Mouse (Mus musculus) urinary bladder, adult 2 months (tissue): Measurements from ENCODE around the gene Ptgir. TPM values are rescaled to one million over a fixed set of nuclear protein-coding genes. Genes with fewer than 3 reads are reported as not detected.

Experiments used
- DNase-seq: peaks from one replicate; pipeline ENCODE4 v3.0.0; 2022; ENCODE audit warnings: low spot score
- polyA plus RNA-seq: library from polyadenylated mRNA; depleted of rRNA; stranded (reverse); fragments of >200 nt; gene quantifications from 2 replicates; pipeline ENCODE4 v1.2.3, GENCODE M21; 2012; rRNA removed

The Ptgir gene
- polyA plus RNA-seq = 3.9 and 5.1 TPM in 2 replicates

DNA sequence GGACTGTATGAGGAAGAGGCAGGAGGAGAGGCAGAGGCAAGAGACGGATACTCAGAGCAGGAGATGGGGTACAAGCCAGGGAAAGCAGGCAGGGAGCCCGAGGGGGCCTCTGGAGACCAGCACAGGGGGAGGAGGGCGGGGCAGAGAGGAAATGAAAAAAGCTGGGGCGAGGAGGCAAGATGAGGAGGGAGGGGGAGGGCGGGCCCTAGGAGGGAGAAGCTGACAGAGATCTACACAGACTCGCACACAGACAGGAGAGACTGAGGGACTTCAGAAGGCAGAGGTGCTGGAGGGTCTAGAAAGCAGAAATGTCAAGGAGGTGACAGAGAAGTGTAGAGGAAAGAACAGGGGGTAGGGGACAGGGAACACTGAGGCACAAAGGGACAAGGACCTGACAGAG lies at the start of gene Ptgir:
TSS of gene Ptgir (plus strand) at position 210 of the 400 bp plus-strand sequence.
- no peak for DNase-seq

DNA sequence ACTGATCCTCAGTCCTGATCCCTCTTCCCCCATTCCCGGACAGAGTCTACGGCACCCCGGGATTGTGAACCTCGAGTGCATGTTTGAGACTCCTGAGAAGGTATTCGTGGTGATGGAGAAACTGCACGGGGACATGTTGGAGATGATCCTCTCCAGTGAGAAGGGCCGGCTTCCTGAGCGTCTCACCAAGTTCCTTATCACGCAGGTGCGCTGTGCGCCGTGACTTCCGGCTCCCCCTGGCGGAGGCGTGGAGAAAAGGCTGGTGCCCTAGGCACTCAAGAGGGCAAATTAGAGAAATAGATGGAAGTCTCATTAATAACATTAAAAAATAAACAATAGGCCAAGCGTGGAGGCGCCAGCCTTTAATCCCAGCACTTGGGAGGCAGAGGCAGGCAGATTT lies 48.0 kb upstream of the Ptgir start:
- DNase-seq = no peak

DNA sequence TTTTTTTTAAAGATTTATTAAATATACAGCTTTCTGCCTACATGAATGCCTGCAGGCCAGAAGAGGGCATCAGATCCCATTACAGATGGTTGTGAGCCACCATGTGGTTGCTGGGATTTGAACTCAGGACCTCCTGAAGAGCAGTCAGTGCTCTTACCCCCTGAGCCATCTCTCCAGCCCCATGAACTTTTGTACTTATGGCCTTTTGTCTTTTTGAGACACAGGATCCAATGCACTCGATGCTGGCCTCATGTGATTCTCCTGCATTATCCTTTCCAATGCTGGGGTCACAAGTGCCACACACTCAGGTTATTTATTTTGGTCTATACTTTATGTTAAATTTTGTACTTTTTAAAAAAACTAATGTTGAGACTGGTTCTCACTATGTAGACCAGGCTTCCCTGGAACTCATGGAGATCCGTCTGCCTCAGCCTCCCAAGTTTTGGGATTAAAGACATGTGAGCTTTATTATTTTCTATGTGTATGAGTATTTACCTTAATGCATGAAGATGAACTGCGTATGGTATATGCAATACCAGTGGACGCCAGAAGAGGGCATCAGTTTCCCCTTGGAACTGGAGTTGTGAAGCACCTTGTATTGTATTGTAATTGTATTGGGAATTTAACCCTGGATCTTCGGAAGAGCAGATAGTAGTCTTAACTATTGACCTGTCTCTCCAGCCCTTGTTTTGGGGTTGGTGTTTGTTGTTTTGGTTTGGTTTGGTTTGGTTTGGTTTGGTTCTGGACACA lies 46.2 kb upstream of the Ptgir start:
- no peak for DNase-seq

DNA sequence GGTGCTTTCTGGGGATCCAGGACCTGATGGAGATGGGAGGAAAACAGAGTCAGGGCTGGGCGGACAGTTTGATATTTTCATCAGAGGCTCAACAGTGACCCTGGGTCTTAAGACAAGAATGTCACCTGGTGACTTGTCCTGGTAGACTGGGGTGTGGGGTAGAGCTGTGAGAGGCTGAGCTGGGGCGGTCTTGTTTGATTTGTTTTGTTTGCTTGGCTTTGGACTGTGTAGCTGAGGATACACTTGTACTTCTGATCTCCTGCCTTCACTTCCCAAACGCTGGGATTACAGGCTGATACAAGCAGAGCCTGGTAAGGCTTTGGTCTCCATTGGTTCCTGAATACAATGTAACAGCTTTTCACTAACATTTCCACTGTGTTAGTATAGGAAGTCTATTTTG lies 38.8 kb upstream of the Ptgir start:
- no peak for DNase-seq

DNA sequence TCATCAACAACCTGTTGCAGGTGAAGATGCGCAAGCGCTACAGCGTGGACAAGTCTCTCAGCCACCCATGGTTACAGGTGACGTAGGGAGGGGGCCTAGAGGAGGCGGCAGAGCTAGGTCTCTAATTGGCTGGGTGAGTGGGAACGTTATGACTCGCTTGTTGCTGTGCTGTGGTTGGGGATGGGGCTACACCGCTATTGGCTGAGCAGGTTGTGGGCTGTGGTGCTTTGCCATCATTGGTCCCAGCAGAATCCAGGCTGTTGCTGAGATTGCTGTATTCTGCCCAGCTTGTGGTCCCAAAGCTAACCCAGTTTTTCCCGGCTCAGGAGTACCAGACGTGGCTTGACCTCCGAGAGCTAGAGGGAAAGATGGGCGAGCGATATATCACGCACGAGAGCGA lies 36.8 kb upstream of the Ptgir start:
- no peak for DNase-seq

DNA sequence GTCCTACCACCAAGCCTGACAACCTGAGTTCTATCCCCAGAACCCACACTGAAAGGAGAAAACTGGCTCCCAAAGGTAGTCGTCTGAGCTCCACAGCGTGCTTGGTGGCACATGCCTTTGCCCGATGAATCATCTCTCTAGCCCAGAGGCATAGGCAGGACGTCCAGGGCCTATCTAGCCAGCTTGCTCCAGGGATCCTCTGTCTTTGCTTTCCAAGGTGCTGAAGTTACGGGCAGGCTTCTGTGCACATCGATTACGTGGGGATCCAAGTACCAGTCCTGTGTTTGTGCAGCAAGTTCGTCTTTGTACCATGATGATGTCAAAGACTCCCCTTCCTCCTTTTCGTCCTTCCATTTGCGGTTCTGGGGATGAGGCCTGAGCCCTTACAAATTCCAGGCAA lies 34.7 kb upstream of the Ptgir start:
- no peak for DNase-seq

DNA sequence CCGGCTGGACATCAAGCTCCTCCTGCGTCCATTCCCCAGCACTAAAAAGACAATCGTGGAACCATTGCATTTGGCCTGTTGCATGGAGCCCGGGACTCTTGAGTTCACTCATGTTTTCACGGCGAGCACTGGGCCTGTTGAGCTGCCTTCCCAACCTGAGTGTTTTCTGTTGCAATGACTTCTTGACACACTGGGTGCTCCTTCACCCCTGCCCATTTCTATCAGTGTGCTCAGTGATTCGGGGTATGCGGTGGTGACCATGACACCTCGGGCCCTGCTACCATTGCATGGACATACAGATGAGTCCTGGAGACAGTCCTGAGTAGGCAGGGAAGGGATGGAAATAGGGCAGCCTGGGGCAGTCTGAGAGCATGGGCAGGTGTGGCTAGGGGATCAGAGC lies 33.8 kb upstream of the Ptgir start:
- DNase-seq = no peak

DNA sequence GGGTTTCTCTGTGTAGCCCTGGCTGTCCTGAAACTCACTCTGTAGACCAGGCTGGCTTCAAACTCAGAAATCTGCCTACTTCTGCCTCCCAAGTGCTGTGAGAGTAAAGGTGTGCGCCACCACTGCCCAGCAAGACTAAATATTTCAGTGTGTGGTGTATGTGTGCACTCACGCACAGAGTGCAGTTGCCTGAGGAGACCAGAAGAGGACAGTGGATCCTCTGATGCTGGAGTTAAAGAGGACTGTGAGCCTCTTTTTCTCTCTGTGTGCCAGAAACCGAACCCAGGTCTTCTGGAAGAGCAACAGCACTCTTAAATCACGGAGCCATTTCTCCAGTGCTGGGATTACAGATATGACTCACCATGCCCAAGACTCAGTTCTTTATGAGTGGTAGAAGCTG lies 32.9 kb upstream of the Ptgir start:
- DNase-seq = no peak

DNA sequence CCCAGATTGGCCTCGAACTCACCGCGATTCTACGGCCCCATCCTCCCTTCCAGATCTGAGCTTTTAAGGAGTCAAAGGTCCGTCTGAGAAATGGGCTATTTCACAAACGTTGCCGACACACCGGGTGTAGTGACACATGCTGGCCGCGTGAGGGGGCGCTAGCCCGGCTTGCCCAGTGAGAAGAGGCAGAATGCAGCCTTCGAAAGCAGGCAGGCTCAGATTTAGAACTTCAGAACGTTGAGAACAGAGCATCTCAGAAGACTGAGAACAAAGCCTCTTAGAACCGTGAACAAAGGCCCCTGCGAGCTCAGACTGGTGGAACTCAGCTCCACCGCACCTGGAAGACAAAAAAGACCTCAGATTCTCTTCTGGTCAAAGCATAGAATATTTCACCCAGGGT lies 32.1 kb upstream of the Ptgir start:
- DNase-seq = peak; percentile 50

DNA sequence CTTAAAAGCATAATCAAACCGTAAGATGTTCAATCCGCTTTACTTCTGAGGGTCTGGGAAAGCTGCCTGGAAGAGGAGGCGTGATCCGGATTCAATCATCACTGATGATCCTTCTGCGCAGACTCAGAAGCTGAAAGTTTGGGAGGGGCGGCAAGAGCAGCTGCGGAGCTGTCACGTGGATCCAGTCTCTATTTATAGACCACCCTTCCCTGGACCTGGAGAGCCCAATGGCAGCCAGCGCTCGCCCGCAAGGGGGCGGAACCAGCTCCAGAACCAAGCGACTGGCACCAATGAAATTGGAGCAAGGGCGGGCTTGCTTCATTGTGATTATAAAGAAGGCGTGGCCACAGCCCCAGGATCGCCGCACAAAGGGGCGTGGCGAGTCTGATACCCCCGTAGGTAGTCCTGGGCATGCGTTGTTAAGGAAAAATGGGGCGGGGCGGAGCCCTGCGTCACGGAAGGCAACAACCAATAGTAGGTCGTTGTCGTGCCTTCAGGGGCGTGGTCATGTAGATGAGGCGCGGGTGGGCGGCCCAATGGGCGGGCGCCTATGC lies 31.5 kb upstream of the Ptgir start:
- peak; percentile 90 for DNase-seq

DNA sequence AGATGAGACGGTGACA lies 31.2 kb upstream of the Ptgir start, which contains the start of gene Dact3:
TSS of gene Dact3 (plus strand) at position 8 of the 16 bp plus-strand sequence.
- DNase-seq = no peak

DNA sequence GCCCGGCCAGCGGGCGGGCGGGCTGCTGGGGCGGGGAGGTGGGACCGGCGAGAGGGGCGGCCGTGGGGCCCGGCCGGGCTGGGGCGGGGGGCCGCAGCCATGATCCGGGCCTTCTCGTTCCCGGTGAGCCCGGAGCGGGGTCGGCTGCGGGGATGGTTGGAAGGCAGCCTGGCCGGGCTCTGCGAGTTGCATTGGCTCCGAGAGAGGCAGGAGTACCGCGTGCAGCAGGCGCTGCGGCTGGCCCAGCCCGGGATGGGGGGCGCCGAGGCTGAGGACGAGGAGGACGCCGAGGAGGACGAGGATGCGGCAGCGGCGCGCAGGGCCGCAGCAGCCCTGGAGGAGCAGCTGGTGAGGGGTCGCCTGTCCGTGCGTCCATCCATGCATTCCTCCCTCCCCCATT lies 31.0 kb upstream of the Ptgir start:
- DNase-seq = no peak

DNA sequence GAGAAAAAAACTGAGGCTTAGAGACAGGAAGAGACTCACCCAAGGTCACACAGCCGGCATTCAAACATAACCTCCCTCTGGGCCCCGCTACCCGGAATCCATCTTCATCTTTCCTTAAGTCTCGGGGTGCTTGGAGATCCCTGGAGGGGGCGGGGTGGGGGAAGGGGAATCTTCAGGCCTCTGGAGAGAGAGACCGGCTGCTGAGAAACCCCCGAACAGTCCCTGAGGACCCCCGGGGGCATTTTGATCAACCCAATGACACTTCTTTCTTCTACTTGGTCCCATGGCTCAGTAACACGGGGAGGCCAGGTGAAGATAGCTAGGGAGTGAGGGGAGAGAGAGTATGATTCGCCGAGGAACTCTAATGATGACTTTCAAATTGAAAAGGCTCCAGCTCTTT lies 30.3 kb upstream of the Ptgir start:
- no peak for DNase-seq

DNA sequence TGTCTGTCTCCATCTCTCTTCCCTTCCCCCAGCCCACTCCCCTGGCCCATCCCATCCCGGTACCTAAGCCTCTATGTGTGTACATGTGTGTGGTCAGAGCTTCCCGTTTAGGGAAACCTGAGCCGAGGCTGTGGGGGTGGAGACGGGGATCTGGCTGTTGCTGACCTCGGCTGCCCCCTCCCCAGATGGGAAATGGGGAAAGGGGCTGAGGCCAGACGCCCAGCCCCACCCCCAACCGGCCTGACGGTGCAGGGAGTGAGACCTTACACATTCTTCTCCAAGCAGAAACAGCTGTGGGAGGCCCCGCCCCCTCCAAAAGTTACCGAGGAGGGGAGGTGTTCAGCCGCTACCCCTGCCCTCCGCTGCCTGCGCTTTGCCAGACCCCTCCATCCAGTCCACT lies 29.7 kb upstream of the Ptgir start:
- no peak for DNase-seq

DNA sequence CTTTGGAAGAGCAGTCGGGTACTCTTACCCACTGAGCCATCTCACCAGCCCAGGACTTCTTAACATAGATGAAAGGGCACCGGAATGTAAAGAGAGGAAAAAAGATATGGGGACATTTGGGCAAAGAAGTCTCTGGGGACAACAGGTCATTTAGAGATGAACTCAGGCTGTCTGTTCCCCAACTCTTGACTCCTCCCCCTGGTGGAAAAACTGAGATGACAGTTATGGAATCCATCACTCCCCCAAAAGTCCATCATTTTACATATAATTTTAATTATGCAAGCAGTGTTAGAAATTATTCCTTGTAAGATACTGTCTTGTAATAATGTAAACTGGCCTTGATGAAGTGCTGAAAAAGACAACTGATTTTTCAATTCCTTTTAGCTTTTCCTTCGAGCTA lies 28.6 kb upstream of the Ptgir start:
- no peak for DNase-seq

DNA sequence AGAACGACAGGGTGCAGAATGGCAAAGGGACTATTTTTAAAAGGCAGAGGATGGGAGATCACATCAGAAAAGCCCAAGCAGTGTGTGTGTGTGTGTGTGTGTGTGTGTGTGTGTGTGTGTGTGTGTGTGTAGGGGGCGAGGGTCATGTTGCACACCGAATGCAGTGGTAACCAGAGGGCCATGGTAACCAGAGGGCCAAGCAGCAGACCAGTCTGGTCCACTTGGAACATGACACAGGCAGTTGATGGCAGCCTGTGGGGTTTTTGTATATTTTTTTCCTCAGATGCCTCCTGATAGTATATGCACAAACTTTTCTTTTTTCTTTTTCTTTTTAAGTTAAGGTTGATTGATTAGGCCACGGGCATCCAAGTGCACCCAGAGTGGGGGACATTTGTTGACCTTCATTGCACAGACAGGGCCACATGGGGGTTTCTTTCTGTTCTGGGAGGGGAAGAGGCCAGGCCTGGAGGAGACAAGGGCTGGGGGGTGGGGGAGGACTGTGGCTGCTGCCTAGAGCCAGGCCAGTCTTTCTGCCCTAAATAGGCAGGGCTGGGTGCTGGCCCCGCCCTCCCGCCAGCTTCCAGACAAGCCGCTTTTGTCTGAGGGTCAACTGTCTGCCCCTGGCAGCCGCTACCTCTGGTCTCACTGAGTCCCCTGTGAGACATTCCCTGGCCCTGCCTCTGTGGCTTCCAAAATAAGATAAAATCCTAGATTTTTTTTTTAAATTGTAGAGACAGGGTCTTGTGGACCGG lies 26.3 kb upstream of the Ptgir start:
- DNase-seq = no peak

DNA sequence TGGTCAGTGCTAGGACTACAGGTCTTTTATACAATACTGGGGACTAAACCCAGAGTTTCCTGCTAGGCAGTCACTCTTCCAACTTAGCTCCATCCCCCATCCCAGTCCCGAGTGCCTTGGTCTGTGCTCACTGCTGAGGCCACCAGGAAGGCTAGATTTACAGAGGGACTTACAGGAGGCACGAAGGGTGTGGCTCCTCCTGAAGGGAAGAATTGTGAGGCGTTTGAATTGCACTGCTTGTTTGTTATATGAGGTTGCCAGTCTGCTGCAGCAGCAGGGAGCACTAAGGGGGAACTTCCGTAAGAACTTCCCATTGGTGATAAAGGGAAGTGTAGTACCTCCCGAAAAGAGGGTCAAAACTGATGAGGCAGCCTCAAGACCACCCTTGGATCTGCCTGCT lies 25.7 kb upstream of the Ptgir start:
- DNase-seq = no peak

DNA sequence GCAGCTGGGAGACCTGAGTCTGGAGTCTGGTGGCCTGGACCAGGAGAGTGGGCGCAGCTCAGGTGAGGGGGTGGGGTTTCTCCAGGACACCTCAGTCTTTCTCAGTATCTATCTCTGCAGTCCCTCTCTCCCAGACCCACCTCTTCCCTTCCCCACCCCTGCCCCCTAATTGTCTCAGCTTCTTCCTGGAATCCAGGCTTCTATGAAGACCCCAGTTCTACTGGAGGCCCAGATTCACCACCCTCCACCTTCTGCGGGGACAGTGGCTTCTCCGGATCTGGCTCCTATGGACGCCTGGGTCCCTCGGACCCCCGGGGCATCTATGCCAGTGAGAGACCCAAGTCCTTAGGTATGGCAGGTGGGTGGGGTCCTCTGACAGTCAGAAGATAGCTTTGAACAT lies 23.1 kb upstream of the Ptgir start:
- DNase-seq = no peak

DNA sequence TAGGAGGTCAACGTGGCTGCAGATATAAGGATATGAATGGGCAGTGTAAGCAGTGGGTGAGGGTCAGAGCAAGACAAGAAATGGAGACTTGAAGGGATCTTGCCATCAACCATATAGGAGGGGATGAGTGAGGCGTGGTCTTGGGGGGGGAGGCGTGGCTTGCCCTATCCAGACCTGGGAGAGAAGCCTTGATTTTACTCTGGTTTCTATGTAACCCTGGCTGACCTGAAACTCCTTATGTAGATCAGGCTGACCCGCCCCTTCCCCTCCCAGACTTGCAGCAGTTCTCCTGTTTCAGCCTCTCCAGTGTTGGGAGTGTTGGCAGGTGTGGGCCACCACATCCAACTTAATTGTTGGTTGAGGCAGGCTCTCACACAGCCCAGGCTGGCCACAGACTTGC lies 22.0 kb upstream of the Ptgir start:
- no peak for DNase-seq

DNA sequence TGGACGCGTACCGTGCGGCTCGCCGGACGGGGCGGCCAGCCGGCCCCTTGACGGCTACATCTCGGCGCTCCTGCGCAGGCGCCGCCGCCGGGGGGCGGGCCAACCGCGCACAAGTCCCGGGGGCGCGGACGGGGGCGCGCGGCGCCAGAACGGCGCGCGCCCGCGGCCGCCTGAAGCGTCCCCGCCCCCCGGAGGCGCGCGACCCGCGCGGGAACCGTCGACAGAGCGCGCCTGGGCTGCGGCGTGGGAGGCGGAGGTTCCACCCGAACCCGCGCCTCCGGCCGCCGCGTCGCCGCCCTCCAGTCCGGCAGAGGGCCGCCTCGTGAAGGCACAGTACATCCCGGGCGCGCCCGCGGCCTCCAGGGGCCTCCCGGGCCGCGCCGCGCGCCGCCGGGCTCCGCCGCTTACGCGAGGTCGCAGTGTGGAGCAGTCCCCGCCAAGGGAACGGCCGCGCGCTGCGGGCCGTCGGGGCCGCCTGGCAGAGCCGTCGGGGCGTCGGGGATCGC lies 21.0 kb upstream of the Ptgir start:
- no peak for DNase-seq

DNA sequence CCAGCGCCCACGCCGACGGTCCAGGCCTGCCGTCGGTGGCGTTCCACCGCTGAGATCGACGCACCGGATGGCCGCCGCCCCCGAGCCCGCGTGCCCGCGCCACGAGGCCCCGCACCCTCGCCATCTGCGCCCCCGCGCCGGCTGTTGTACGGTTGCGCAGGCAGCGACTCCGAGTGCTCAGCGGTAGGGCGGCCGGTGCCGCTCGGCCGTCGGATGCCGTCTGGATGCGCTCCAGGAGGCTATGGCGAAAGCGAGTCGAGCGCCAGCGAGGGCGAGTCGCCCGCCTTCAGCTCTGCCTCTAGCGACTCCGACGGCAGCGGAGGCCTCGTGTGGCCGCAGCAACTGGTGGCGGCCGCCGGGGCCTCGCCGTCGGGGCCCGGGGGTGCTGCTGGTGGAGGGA lies 20.4 kb upstream of the Ptgir start:
- no peak for DNase-seq

DNA sequence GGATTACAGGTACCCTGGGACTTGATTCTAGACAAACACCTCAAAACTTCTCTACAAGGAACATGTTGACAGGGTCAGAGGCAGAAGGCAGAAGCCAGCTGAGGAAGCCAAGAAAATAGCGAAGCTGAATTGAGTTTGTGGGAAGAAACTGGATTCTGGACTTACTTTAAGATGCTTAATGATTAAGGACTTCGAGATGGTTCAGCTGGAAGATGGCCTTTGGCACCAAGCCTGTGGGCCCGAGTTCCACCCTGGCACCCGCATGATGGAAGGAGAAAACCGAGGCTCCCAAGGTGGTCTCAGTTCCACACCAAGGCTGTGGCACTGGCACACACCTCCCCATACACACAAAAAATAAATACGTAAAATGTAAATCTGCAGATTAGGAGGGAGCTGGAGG lies 15.8 kb upstream of the Ptgir start:
- no peak for DNase-seq

DNA sequence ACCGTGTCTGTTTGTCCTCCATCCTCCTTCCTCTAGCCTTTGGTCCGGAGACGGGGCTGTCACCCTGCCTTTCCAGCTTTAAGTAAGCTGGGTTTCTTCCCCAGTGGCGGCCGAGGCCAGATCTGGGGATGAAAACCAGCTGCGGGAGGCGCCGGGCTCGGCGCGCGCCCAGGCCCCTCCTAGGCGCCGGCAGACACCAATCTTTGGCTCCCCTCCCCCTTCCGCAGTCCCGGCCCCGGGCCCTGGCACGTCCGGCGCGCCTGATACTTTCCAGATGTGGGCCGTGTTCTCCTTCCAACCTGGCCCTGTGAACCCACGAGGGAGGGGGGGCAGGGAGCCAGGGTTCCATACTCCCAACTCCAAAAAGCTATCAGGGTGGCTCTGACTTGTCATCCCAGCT lies 15.3 kb upstream of the Ptgir start:
- no peak for DNase-seq
